Mouse (Mus musculus): ENCODE data around the gene Cnfn.

GRCm38 (mm10) chr7:25384818-25385217 lies 15.3 kb upstream of the Cnfn start:
- TF ChIP-seq CTCF (IDR thresholded peaks at IDR 0.05; ENCODE audit: extremely low read depth, insufficient read depth, insufficient read length, insufficient replicate concordance) (no peak), POLR2A (IDR thresholded peaks at IDR 0.05; ENCODE audit: low read depth, low read length) (no peak)
